Mouse (Mus musculus) lung, adult 10 weeks (tissue): ENCODE data around the gene Ppp5c. TPM values are rescaled to one million over a fixed set of nuclear protein-coding genes. Genes with fewer than 3 reads are reported as not detected.

Source experiments
- polyA plus RNA-seq: library from polyadenylated mRNA; stranded (reverse); fragments of 350-450 nt; fragmentation: Illumina TruSeq; extraction: RNeasy Lipid Tissue Mini Kit (QIAGEN cat#74804); gene quantifications from one replicate; pipeline ENCODE4 v1.2.3, GENCODE M21; 2014; ENCODE audit warnings: low read depth, low replicate concordance; ENCODE audit not compliant: insufficient read depth

The Ppp5c gene
- 51.7 TPM for polyA plus RNA-seq

DNA sequence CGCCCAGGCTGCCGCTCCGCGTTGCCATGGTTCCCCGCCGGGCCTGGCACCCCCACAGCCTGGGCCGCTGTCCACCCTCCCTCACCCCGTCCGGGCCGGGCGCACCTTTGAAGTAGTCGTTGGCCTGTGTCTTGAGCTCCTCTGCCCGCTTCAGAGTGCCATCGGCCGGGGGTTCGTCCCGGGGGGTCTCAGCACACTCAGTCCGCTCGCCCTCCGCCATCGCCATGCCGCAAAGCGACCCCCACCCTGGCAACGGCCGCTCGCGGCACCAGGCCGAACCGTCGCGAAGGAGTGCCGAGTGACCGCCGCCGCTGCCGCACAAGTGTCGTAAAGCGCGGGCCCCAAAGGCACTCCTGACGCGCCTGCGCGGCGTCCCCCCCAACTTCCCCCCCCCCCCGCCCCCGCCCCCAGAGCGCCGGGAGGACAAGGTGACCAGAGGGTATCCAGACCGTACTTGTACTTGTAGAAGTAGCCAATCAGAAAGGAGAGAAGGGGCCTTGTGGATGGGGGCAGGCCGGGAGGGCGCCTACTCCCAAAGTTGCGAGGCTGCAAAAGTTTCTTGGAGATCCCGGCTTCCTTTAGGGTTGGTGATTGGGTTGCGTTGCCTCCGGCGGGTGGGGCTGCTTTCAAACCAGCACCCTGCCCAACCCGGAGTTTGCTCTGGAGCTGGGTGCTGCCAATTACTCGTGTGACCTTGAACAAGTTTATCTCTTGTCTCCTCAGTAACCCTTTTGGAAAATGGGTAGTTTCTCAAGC is at the start of gene Ppp5c:
Gene Ppp5c (minus strand): TSS at position 337 of the 756 bp plus-strand sequence.

DNA sequence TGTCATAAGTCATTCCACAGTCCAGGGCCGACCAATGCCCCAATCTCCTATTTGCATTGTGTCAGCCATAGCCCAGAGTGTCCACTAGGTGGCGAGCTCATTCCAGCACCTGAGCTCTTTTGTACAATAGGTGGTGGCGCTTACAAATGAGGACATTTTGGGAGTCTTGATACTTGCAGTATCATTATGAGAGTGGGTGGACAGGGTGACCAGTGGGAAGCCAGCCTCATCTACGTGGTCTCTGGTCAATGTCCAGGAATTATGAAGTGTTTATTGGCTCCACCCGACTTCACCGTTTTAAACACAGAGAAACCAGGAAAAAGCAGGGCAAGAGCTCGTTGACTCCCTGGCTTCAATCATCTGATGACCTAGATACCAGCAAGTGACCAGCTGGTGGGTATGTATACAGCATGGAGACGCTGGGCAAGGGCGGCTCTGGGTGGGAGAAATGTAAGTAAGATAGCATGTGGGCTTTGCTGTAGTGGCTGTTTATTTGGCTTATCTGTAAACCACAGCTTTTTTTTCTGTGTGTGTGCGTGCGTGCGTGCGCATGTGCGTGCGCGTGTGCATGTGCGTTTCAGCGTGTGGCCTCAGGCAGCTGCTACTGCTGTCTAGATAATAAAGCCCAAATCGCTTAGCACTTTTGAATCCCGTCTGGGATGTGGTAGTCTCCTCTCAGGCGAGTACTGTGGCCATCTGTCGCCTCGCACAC is 46.3 kb upstream of the Ppp5c start, which contains the start of gene Psg16:
Gene Psg16 (plus strand): TSS at position 137 of the 712 bp plus-strand sequence.

DNA sequence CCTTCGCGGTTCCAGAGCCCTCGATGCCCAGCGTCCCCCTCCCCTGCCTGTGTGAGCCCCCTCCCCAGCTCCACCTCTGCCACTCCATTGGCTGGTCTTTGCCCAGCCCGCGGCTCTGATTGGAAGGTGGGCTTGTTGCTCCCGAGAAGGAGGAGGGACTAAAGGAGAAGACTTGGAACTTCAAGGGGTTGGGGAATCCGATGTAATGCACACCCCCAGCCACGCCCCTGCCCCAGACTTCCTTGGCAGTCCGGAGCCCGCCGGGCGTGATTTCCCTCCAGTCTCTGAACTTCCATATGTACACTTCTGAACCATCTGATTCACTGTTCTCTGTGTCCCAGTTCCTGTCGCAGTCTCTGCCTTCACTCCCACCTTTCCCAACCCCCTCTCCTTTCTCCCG is 34.7 kb upstream of the Ppp5c start, which contains the start of gene Hif3a:
Gene Hif3a (minus strand): TSS at position 39 of the 400 bp plus-strand sequence.

DNA sequence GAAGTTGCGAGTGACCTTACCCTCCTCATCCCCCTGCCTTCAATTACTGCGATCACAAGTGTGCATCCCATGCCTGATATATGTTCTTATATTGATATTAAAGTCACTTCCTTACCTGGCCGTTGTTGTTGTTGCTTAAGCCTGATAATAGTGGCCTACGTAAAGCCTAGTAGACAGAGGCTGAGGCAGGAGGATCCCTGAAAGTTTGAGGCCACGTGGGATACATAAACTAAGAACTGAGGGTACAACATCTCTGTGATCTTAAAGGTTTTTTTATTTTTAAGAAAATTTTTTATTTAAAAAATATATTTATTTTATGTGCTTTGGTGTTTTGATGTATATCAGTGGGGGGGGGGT is 35.3 kb downstream of the Ppp5c start, which contains the start of gene Ccdc8:
Gene Ccdc8 (plus strand): TSS at position 258 of the 357 bp plus-strand sequence.

DNA sequence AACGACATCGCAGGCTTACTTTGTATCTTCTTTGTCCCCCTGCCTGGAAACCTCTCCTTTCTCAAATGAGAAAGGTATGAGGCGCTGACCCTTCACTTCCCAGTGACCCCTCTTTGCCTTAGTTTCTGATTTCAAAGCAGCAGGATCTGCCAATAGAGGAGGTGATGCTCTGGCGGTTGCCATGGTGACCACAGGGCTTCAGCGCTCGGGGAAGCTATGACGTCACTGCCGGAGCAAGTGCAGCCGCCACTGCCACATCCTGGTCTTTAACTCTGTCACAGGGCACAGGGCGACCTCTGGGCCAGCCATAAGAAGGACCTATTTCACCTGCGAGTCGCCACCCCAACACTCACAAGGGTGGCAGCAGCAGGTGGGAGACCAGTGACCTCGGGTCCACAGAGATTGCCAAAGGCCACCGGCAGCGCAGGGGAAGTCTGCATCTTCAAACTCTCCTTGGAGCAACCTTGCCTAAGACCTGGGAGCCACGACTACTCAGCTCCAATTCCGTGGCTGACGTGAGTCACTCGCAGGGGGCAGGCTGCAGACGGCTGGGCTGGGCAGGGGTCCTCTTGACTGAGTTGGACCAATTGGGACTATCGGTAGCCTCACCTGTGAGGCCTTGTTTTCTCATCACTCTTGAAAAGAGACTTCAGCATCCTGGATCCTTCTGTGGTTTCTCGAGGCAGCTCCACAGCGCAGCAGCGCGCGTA is 44.7 kb downstream of the Ppp5c start, which contains the start of gene Gm42372:
Gene Gm42372 (plus strand): TSS at position 228 of the 710 bp plus-strand sequence.

DNA sequence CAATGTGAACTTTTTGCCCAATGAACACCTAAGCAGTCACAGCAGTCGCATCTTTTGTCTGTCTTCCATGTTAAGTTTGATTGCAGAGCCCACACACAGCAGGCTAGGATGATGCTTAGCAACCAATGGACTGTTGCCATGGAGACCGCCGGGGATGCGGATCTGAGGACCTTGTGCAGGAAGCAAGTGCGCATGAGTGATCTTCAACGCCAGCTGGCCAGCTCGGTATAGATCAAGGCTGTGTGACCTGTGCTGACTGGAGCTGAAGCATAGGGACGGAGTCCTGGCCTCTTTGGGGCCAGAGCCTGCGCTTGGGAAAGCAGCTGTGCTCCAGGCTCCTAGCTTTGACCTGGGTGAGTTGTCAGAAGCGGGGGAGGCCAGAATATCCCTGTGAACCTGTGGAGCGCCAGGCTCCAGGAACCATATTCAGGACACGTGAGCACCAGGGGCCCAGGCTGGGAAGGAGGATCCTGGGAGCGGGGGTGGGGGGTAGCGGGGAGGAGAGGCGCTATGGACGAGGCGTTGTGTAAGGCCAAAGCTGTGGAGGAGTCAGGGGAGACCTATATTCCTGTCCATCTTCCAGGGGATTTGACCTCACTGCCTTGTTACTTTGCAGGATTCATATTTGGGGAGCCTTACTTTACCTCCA is 68.1 kb downstream of the Ppp5c start, which contains the start of gene Pnmal1:
Gene Pnmal1 (plus strand): TSS at position 141 of the 649 bp plus-strand sequence.

Other genes starting within 250 kb of the Ppp5c start
- gene Slc1a5, start 246.6 kb downstream of the Ppp5c start, polyA plus RNA-seq, result 68.9 TPM
- gene Strn4, start 212.0 kb downstream of the Ppp5c start, polyA plus RNA-seq, result 33.9 TPM
- 11.8 TPM for gene Fkrp, start 211.2 kb downstream of the Ppp5c start, polyA plus RNA-seq
- 32.2 TPM for gene Prkd2, start 185.0 kb downstream of the Ppp5c start, polyA plus RNA-seq
- 7.2 TPM for gene Dact3, start 152.6 kb downstream of the Ppp5c start, polyA plus RNA-seq
- gene Gng8, start 136.1 kb downstream of the Ppp5c start, polyA plus RNA-seq, result 7.3 TPM
- gene Ptgir, start 121.4 kb downstream of the Ppp5c start, polyA plus RNA-seq, result 2.2 TPM
- gene Calm3, start 103.8 kb downstream of the Ppp5c start, polyA plus RNA-seq, result 135 TPM
- gene Pnmal2, start 83.2 kb downstream of the Ppp5c start, polyA plus RNA-seq, result 1.5 TPM
- not detected for gene Pnmal1, start 68.2 kb downstream of the Ppp5c start, polyA plus RNA-seq
- not detected for gene Gm42372, start 44.8 kb downstream of the Ppp5c start, polyA plus RNA-seq
- gene Ccdc8, start 35.2 kb downstream of the Ppp5c start, polyA plus RNA-seq, result 3.4 TPM
- 0.50 TPM for gene Hif3a, start 34.5 kb upstream of the Ppp5c start, polyA plus RNA-seq
- gene Psg16, start 46.1 kb upstream of the Ppp5c start, polyA plus RNA-seq, result not detected
- gene Ceacam3, start 122.4 kb upstream of the Ppp5c start, polyA plus RNA-seq, result not detected
- not detected for gene Psg29, start 175.6 kb upstream of the Ppp5c start, polyA plus RNA-seq